Mouse (Mus musculus) yolk sac, embryonic 10.5 days (tissue): ENCODE data around the gene Cep112.

Experiments
- DNase-seq: peaks from one replicate; pipeline ENCODE4 v3.0.0-alpha.2; 2017; ENCODE audit warnings: low spot score

Cep112 gene

GRCm38 (mm10) chr11:108877520-108877919 is 452.5 kb downstream of the Cep112 start:
- DNase-seq = no peak

- no peak for DNase-seq
Measured at GRCm38 (mm10) chr11:108880546-108880945, 455.6 kb downstream of the Cep112 start.

GRCm38 (mm10) chr11:108881662-108882061 is 456.7 kb downstream of the Cep112 start:
- no peak for DNase-seq

- DNase-seq = no peak
Measured at GRCm38 (mm10) chr11:108885276-108885896, 460.4 kb downstream of the Cep112 start.

- no peak for DNase-seq
Measured at GRCm38 (mm10) chr11:108886060-108886459, 461.1 kb downstream of the Cep112 start.

GRCm38 (mm10) chr11:108889121-108889520 is 464.1 kb downstream of the Cep112 start:
- no peak for DNase-seq

GRCm38 (mm10) chr11:108890544-108890943 is 465.6 kb downstream of the Cep112 start:
- no peak for DNase-seq

- DNase-seq = peak; percentile 60
Measured at GRCm38 (mm10) chr11:108891111-108891870, 466.3 kb downstream of the Cep112 start.

GRCm38 (mm10) chr11:108891871-108892380 is 466.9 kb downstream of the Cep112 start:
- no peak for DNase-seq

GRCm38 (mm10) chr11:108892406-108892805 is 467.4 kb downstream of the Cep112 start:
- DNase-seq = no peak

- DNase-seq = no peak
Measured at GRCm38 (mm10) chr11:108893232-108893790, 468.3 kb downstream of the Cep112 start.

GRCm38 (mm10) chr11:108893855-108894510 is 469.0 kb downstream of the Cep112 start:
- DNase-seq = no peak

GRCm38 (mm10) chr11:108897034-108897433 is 472.0 kb downstream of the Cep112 start:
- DNase-seq = no peak

- no peak for DNase-seq
Measured at GRCm38 (mm10) chr11:108898063-108898462, 473.1 kb downstream of the Cep112 start.

- DNase-seq = no peak
Measured at GRCm38 (mm10) chr11:108898483-108898882, 473.5 kb downstream of the Cep112 start.

GRCm38 (mm10) chr11:108900718-108901488 is 475.9 kb downstream of the Cep112 start:
- DNase-seq = no peak

GRCm38 (mm10) chr11:108901670-108902069 is 476.7 kb downstream of the Cep112 start:
- DNase-seq = no peak

- DNase-seq = no peak
Measured at GRCm38 (mm10) chr11:108902303-108902702, 477.3 kb downstream of the Cep112 start.

GRCm38 (mm10) chr11:108906590-108907254 is 481.7 kb downstream of the Cep112 start:
- DNase-seq = no peak

- no peak for DNase-seq
Measured at GRCm38 (mm10) chr11:108909396-108910195, 484.6 kb downstream of the Cep112 start.
